8 mouse cellular contexts compared by ENCODE assay signal in genomic region chr2:51973410-51973968, GRCm38 (mm10). TPM values are rescaled to one million over a fixed set of nuclear protein-coding genes. Genes with fewer than 3 reads are reported as not detected.
DNase-seq lines count a peak whose midpoint lies in the region; ATAC-seq and TF ChIP-seq lines count a peak whose summit lies in the region.

Gene Nmi (minus strand): TSS chr2:51973494.

- H3K4me1 ChIP-seq in bone marrow macrophage, adult 2 months (ENCODE audit: control insufficient read depth, insufficient read depth, low read length), result peaks cover 5% of the 10 kb centered on the region
- H3K4me1 ChIP-seq in forebrain, embryonic 14.5 days (ENCODE audit: control insufficient read depth, insufficient read depth, low read length), result no peaks in the 10 kb centered on the region
- peaks cover 9% of the 10 kb centered on the region for H3K4me1 ChIP-seq in kidney, embryonic 15.5 days

- no peaks in the 10 kb centered on the region for H3K27me3 ChIP-seq in forebrain, embryonic 14.5 days (replicated peaks; ENCODE audit: control insufficient read depth, insufficient read depth, low read length)
- no peaks in the 10 kb centered on the region for H3K27me3 ChIP-seq in kidney, embryonic 15.5 days

- H3K36me3 ChIP-seq in forebrain, embryonic 14.5 days (ENCODE audit: control insufficient read depth, insufficient read depth, low read length), result no peaks in the 10 kb centered on the region
- no peaks in the 10 kb centered on the region for H3K36me3 ChIP-seq in kidney, embryonic 15.5 days

- DNase-seq in left cerebral cortex, adult 2 months (ENCODE audit: extremely low spot score in 1 of 2, low spot score in 2 of 2), result no peak
- DNase-seq in left cerebral cortex, adult 8-10 months (ENCODE audit: low spot score in 2 of 2), result no peak
- DNase-seq in forebrain, embryonic 14.5 days (ENCODE audit: low spot score), result peak; percentile 23
- peak; percentile 33 for DNase-seq in thymus, postnatal 25 days
- DNase-seq in c-Kit-positive CD71-positive TER-119-positive erythroid progenitor cells, embryonic 14.5 days (ENCODE audit: low spot score), result no peak

- intact Hi-C loops in left cerebral cortex, adult 2 months (cut with DNase I), result loop anchor here (2.0 kb wide), 1 partner anchor 99 kb away; the partner anchor contains the start of gene Rif1

- TF ChIP-seq POLR2A in bone marrow macrophage, adult 2 months (IDR thresholded peaks at IDR 0.05; ENCODE audit: borderline replicate concordance, low read depth, low read length), result no peak

- 72% methylated on average over 9 of the region's 9 CpGs for WGBS in forebrain, embryonic 14.5 days
- WGBS in kidney, embryonic 15.5 days, result 76% methylated on average over 9 of the region's 9 CpGs

- H3K4me3 ChIP-seq in left cerebral cortex, adult 2 months, result peak within 1 kb of the TSS; percentile 61
- H3K4me3 ChIP-seq in bone marrow macrophage, adult 2 months (ENCODE audit: insufficient read depth, low read length), result peak within 1 kb of the TSS; percentile 83
- peak within 1 kb of the TSS; percentile 48 for H3K4me3 ChIP-seq in forebrain, embryonic 14.5 days (ENCODE audit: low read depth, low read length)
- H3K4me3 ChIP-seq in kidney, embryonic 15.5 days (replicated peaks), result peak within 1 kb of the TSS; percentile 75

- TF ChIP-seq CTCF in left cerebral cortex, adult 2 months (IDR thresholded peaks at IDR 0.05), result no peak; the same call in 1 of the 2 replicates
- TF ChIP-seq CTCF in bone marrow macrophage, adult 2 months (IDR thresholded peaks at IDR 0.05; ENCODE audit: low read depth, low read length), result no peak

- H3K9me3 ChIP-seq in forebrain, embryonic 14.5 days (replicated peaks; ENCODE audit: control insufficient read depth, low read length), result no peaks in the 10 kb centered on the region
- 0 out of 2 replicates have a peak, but pooled peaks cover 3% of the 10 kb centered on the region for H3K9me3 ChIP-seq in kidney, embryonic 15.5 days (replicated peaks)

- H3K27ac ChIP-seq in left cerebral cortex, adult 2 months, result peak within 1 kb of the TSS; percentile 33
- peak within 1 kb of the TSS; percentile 59 for H3K27ac ChIP-seq in bone marrow macrophage, adult 2 months (ENCODE audit: insufficient read depth, low read depth, low read length)
- no peak within 1 kb of the TSS for H3K27ac ChIP-seq in forebrain, embryonic 14.5 days (ENCODE audit: low read depth, low read length)
- peak within 1 kb of the TSS; percentile 90 for H3K27ac ChIP-seq in kidney, embryonic 15.5 days

- ATAC-seq in forebrain, embryonic 14.5 days, result peak; percentile 67
- peak; percentile 63; the same call in 1 of the 2 replicates for ATAC-seq in kidney, embryonic 15.5 days (replicated peaks; ENCODE audit: low FRiP score)
- peak; percentile 42 for ATAC-seq in megakaryocyte progenitor cell, adult 5-6 weeks (replicated peaks; ENCODE audit: poor library complexity)

- peak within 1 kb of the TSS; percentile 78 for H3K4me2 ChIP-seq in forebrain, embryonic 14.5 days (ENCODE audit: low read length)
- peak within 1 kb of the TSS; percentile 70 for H3K4me2 ChIP-seq in kidney, embryonic 15.5 days

- H3K9ac ChIP-seq in forebrain, embryonic 14.5 days (ENCODE audit: low read length), result peak within 1 kb of the TSS; percentile 68
- H3K9ac ChIP-seq in kidney, embryonic 15.5 days, result peak within 1 kb of the TSS; percentile 67

RNA-seq across cellular contexts. Expression of gene Nmi, which starts in this region (rescaled TPM):
- 1 to 10 TPM; 2.5 to 3.3 TPM for total RNA-seq in left cerebral cortex, adult 2 months (2021)
- total RNA-seq in left cerebral cortex, adult 8-10 months (2022), result 1 to 10 TPM; 3.1 to 3.6 (median 3.2) TPM
- polyA plus RNA-seq in bone marrow macrophage, adult 2 months (2012; ENCODE audit: insufficient read depth, insufficient read length, missing spikeins), result 33.7 and 41.2 TPM in 2 replicates
- polyA plus RNA-seq in forebrain, embryonic 14.5 days (2014; fragmentation: Nextera tagmentation; extraction: Ambion mirVana), result 5.0 TPM in 2 replicates
- 16.0 and 16.4 TPM in 2 replicates for polyA plus RNA-seq in kidney, embryonic 15.5 days (2015; fragmentation: Nextera tagmentation; extraction: Ambion mirVana)
- 27.5 and 42.5 TPM in 2 replicates for total RNA-seq in megakaryocyte progenitor cell, adult 5-6 weeks (2015)
- 57.6 and 67.8 TPM in 2 replicates for total RNA-seq in megakaryocyte progenitor cell, adult 5-6 weeks (2017)

Comparison
In these comparisons a context has a peak if more than half of its experiments do, and no peak if none do; other contexts are left out.
1. RNA of gene Nmi (total RNA-seq): 27.5 to 67.8 TPM in megakaryocyte progenitor cell, adult 5-6 weeks; 2.5 to 3.3 TPM in left cerebral cortex, adult 2 months and 3.1 to 3.6 TPM in left cerebral cortex, adult 8-10 months; every median in the first group is over 4 times any median in the second.
2. DNase-seq: peak in forebrain, embryonic 14.5 days (single experiment) and thymus, postnatal 25 days (single experiment); none in left cerebral cortex, adult 2 months (0 of 2), left cerebral cortex, adult 8-10 months (0 of 2) and c-Kit-positive CD71-positive TER-119-positive erythroid progenitor cells, embryonic 14.5 days (single experiment).
3. Peak in every context shown above with its lines, with median percentiles within 50 percentile points of each other: H3K4me3 ChIP-seq and ATAC-seq.